Mouse (Mus musculus) retina, adult 2 months (tissue): ENCODE measurements at regions not wholly inside any gene's neighbourhood (a gene's known extent, or its start where the extent isn't known, plus 50 kb on each side); places are given as distances from the start of the nearest gene placed in this dataset.

Experiments
- DNase-seq: peaks from one replicate; pipeline ENCODE4 v3.0.0-alpha.2; 2012; ENCODE audit warnings: low read depth, low spot score

DNA sequence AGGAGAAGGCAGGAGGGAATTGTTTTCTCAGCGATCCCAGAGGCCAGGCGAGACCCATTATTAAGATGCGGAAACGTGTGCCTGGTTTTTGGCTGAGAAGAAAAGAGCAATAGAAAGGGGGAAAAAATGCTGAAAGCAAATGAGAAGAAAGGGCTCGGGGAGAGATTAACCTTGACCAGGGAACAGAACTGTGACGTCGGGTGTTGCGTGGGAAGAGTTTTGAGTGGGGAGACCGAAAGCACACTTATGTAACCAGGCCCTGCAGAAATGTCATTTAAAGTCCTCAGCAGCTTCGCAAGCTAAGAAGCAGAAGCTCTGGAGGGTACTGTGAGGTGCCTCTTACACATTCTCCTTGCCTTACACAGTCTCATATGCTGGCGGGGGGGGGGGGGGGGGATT is 111.0 kb upstream of the Frmd6 start:
- DNase-seq = no peak

DNA sequence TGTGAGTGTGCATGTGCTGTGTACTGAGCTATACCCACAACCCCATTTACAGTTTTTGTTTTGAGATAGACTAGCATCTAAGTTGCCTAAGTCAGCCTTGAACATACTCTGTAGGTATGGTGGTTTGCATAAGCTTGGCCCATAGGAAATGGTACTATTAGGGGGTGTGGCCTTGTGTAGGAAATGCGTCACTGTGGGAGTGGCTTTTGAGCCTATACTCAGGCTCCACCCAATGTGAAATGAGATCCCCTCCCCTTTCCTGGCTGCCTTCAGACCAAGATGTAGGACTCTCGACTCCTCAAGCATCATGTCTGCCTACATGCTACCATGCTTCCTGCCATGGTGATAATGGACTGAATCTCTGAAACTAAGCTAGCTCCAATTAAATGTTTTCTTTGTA is 109.5 kb upstream of the Frmd6 start:
- no peak for DNase-seq

DNA sequence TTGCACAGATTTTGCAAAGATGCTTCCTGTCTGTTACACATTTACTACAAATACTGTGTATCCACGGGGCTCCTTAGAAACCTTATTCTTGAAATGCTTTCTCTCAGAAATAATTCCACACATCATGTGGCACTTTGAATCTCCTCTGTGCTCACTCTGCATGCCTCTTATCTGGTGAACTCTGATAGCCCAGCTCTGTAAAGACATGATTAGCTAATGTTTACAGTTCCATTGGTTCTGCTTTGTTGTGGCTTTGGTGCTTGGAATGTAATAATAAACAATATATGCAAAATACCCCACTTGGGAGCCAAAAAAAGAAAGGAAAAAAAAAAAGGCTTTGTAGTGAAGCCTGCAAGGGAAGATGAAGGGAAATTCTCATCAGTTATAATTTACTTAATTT is 106.7 kb upstream of the Frmd6 start:
- DNase-seq = no peak

DNA sequence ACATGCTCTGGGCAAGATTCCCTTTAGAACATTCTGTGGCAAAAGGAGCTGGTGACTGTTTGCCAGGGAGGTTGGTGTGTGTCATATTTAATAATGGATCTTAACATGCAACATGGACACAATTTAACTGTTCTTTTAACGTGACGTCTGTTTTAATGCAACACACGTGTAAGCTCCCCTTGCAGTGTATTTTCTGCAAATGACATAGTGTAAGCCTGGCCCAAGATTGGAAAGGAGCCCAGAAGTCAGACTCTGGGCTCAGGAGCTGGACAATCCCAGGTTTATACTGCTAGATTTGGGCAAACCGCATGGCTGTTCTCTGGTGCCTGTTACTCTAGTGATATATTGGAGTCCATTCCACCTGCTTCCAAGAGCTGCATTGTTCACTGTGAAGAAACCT is 106.1 kb upstream of the Frmd6 start:
- no peak for DNase-seq

DNA sequence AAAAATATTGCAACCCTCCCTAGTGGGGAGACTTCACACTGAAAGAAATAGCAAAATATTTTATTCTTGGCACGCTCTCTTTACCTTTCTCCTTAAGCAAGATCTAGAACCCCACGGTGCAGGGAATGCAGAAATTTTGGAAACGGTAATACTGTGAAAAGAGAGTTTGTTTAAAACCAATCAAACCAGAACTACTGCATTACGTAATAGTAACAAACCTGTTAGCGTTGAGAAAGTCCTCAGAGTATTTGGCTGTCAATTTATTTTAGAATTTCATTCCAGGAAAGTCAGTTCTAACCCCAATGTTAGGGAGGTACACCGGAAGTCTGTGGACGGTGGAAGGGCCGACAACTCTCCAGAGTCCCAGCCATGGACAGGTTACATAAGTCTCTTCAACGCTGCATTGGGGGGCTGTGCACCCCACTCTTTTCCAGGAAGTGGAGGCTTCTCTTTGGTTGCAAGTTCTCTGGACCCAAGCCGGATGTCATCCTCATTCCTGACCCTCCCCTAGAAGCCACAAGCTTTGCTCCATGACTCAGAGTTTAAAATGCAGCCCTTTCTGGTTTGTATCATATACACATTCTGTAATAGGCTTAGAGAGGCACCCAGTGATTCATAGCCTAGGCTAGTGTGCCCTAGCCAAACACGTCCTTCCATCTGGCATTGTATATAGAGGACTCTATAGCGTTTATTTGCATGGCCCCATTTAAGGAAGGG is 105.0 kb upstream of the Frmd6 start:
- no peak for DNase-seq

DNA sequence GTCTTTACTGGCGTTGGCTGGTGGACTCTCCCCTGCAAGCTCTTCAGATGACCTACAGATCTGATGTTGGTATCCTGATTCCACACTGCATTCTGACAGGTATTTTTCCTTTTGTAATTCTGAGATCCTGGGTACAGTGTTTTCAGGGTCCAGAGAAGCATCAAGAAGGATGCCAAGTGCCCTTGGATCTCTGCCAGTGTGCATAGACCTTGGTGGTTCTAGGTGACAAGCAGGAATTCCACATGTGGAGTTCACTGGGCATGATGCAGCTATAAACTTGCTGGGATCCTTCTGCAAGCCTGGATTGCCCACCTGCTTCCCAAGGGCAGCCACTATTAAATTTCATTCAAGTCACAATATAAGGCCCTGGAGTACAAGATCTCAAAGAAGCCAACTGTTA is 100.0 kb upstream of the Frmd6 start:
- DNase-seq = no peak

DNA sequence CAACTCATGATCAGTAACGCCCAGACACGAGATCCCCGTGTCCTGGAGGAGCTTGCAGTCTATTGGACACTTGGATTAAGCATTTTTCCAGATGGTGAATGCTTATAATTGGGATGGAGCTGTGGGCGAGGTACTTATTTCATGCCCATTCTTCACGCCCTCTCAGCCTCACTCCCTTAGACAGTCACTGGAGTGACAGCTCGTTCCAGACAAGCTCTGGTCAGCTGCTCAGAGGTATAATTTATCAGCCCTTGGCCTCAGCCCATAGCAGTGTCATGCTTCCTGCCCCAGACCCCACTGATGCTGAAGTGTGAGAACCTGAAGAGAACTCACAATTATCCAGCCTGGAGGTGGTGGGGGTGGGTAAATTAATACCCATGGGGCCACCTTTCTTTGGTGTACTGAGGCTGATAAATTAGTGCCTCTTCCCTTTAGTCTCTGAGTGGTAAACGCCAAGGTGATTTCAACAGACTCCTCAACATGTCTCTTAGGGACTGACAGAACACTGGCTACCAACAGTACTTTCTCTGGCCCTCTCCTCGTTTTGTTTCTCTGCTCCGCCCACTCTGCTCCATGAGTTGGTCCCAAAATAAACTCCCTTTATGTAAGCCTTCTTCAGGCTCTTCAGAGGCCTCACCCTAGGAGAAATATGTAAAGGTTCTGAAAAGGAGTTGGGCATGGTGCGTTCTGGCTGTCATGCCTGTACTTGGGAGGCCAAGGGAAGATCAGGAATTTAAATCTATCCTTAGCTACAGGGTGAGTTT is 97.6 kb upstream of the Frmd6 start:
- DNase-seq = no peak

DNA sequence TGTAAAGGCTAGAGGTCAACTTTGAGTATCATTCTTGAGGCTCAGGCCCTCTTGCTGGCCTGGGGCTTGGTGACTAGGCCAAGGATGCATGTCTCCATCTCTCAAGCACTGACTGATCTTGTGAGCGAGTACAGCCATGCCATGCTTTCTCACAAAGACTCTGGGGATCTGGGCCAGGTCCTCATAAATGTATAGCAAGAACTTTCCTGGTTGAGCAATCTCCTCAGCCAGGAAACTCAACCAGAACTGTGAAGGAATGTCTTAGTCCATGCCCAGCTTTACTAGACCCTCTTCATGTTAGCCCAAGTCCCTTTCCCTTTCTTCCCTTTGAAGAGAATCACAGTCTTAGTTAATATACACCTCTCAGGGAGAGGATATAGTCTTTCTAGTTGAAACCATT is 96.9 kb upstream of the Frmd6 start:
- DNase-seq = no peak

DNA sequence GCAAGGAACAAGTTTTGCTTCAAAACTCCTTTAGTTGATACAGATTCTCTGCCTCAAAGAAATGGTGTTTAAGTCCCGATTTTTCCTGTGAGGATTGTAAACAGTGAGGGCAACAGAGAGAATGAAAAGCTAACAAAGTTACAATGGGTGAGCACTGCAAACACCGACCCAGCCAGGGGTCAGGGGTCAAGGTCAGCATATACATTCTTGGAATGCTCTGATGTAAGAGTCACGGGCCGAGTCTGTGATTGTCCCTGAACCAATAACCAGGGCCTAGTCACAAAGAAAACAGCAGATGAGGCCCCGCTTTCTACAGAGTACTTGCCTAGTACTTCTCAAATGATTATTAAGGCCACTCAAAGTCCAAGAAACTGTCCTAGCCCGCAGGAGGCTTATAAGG is 95.4 kb upstream of the Frmd6 start:
- no peak for DNase-seq

DNA sequence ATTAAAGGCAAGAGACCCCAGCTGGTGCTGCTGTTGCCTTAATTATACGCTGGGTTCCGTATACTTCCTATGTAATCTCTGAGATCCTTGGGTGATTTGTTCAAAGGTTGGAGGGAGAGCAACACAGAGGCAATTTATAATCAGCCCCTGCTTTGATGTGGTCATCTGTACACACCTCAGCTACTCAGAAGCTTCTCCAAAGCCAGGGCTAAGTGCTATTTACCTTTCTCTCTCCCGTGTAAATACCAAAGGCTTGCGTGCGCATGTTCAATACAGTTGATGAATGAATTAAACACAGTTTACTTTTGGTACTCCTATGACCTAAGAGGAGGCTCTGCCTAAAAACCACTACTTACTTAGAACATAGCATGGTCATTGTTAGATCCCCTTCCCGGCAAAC is 93.8 kb upstream of the Frmd6 start:
- no peak for DNase-seq

DNA sequence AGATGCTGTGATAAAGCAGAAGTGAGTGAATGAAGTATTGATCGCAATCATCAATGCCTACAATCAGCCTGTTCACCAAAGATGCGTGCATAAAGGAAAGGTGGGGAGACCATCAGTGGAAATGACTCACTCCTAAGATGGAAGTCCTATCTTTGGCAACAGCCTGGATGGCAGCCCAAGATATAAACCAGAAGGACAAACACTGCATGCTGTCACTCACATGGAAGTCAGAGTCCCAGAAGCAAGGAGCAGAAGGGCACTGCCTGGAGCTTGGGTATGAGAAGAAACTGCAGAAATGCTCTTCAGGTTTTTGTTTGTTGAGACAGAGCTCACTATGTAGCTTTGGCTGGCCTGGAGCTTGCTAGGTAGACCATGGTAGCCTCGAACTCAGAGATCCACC is 92.7 kb upstream of the Frmd6 start:
- DNase-seq = no peak

DNA sequence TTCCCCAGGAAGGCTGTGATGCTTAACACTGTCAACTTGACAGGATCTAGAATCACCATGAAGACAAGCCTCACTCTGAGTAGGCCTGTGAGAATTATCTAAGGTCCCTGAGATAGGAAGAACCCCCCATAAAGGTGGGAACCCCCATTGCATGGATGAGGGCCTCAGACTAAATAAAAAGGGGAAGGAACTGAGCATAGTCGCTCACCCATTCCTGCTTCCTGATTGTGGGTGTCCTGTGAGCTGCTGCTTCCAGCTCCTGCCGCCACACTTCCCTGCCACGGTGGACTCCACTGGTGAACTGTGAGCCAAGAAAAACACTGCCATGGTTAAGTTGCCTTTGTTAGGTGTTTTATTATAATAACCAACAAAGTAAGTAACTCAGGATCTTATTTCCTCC is 86.8 kb upstream of the Frmd6 start:
- DNase-seq = no peak

DNA sequence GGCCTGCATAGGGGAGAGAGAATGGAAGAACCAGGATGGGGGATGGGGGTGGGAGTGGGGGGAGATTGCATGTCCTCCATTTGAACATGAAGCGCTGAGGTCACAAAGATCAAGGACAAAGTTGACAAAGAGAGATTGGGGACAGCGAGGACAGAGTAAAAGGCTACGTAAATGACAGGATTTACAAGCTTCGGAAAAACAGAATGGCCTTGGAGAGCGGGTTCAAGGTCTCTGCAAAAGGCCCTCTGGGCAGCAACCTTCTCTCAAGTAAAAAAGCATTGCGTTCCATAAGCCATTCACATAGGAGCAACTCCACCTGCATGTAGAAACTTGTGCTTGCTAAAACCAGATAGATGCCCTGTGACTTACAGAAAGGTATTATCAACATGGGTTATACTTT is 86.0 kb upstream of the Frmd6 start:
- no peak for DNase-seq

DNA sequence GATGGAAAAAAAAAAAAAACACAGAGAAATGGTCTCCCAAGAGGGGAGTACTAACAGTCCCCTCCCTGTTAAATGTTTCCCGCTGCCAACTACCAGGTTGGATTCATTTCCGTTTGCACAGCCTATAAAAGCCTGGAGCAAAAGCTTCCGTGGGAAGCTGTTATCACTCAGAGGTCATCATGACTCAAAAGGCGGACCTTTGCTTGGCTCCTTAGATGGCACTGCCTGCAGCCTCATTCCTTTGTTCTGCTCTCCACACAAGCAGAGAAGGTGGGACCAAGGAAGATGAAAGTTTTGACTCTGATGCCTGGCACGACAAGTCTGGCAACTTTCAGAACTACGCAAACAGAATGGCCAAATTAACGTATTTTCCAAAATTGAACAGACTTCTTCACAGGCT is 85.5 kb upstream of the Frmd6 start:
- DNase-seq = no peak

DNA sequence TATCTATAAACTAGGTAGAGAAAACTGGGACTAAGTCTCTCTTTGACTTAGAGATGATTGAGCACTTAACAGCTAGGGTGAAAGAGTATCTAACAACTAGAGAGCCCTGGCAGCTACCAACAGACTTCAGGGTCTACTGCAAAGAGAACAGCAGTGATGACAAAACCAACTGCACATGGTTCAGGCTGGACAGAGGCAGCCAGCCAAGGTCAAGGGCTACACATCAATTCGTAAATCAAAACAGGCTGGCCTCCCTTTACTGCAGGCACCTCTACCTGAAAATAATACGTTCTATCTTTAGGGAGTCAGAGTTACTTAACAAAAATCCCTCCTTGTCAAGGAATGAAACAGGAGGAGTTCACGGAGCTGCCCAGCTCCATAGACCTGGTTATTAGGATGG is 82.5 kb upstream of the Frmd6 start:
- no peak for DNase-seq

DNA sequence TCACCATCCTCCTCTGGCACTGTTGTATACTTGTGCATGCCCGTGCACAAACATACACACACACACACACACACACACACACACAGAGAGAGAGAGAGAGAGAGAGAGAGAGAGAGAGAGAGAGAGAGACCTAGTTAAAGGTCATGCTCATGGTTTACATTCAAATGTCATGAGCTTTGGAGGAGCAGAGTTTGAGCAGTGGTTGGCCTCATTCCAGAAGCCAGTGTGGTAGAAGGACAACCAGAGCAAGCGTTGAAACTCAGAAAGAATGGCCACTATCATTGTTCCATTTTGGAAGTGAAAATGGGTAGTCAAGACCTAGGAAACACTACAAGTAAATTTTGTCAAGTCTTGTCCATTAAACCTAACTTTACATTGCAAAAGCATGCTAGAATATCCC is 79.6 kb upstream of the Frmd6 start:
- DNase-seq = no peak

DNA sequence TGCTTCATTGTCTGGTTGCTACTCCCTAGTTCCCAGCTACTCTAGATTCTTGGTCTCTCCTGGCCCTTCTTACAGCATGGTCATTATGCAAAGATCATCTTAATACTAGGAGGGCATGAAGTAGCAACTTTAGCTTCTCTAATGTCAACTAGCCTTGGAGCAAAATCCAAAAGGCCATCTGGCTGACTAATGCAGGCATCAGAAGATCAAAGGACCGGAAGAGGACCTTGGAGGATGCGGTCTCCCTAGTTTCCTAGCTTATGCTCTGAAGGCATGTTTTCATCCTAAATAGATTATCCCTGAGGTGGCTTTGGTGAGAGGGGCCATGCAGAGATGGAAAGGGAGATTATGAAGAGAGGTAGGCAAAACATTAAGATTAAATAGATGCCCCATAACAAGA is 75.7 kb upstream of the Frmd6 start:
- DNase-seq = no peak

DNA sequence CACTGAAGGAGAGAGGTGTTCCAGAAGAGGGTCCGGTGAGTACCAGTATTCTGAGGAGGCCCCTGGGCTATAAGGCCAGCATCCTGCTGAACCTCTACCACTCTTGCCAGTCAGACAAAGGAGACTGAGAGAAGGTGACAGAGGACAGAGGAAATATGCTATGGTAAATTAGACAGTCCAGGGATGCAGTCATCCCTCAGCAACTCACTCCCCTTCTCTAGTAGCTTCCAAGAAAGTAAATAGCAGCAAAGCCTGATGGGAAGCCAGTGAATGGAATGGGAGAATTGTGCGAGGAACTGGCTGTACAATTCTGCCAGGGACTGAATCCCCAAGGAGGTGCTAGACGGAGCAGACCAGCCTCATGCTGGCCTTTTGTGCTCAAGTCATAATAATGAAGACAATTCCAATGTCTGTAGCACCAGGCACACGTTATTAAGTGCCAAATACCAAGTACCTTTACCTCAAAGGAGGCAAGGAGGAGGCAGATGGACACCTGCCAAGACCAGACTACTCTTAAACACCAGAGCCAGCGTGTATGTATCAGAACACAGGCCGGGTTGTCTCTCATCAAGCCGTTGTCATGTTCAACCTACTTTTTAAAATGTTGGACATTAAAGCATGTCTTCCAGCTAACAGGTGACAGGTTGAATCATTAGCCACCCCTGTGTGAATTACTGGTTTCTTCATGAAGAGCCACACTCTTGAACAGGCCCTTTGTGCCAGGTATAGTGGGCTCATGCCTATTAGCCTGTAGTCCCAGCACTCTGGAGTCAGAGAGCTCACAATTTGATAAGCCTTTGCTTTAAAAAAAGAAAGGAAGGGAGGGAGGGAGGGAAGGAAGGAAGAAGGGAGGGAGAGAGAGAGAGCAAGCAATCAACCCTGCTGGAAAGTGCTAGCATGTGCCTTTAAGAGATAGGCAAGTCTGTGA is 74.4 kb upstream of the Frmd6 start:
- no peak for DNase-seq

DNA sequence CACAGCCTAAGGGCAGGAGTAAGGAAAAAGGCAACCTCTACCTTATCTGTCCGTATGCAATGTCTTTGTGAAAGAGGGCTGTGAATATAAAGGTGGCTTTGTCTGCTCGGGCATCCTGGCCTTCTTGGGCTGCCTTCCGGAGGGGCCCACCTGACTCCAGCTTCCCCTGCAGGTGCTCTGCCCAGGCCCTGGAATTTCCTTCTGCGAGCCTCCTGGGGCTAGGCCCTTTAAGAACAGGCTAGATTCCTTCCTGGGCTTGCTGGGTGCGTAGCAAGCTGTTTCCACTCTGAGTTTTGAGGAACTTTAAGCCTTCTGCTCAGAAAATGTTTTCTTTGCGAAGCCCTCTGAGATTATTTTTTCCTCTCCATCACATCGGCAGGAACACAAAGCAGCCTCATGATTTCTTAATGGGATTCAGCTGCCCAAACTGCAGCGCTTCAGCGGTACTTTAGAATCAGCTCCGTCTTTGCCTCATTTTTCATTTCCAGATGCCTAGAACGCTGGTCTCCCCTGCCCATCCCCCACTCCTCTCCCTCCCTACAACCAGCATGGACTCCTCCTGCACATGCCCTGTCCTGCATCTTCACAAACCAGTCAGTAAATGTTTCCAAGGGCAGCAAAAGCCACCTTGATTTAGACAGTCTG is 72.9 kb upstream of the Frmd6 start:
- no peak for DNase-seq

DNA sequence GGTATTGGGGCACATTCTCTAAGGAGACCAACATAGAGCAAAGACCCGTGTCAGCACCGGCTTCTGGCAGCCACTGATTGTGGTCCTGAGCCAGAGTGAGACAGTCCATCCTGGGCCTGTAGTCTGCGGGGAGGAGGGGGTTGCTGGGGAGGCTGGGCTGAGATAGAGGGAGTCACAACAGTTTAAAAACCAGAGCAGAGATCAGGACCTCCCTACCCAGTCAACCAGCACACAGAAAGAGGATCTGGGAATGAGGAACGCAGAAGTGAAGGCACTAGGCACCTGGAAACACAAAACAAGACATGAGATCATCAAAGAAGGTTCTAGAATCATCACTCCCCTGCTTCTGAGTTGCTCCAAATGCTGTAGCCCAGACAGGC is 72.4 kb upstream of the Frmd6 start:
- no peak for DNase-seq

DNA sequence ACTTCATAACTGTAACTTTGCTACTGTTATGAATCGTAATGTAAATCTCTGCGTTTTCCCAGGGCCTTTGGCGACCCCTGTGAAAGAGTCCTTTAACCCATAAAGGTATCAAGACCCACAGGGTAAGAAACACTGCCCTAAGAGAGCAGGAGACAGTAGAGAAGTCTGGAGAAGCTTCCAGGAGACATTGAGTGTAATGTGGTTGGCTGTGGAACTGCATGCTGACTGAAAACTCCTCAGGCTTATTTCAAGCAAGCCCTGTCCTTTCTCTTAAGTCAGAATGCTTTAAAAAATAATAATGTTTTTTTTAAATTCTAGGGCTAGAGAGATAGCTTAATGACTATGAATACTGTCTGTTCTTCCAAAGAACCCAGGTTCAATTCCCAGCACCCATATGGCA is 71.9 kb upstream of the Frmd6 start:
- DNase-seq = no peak

DNA sequence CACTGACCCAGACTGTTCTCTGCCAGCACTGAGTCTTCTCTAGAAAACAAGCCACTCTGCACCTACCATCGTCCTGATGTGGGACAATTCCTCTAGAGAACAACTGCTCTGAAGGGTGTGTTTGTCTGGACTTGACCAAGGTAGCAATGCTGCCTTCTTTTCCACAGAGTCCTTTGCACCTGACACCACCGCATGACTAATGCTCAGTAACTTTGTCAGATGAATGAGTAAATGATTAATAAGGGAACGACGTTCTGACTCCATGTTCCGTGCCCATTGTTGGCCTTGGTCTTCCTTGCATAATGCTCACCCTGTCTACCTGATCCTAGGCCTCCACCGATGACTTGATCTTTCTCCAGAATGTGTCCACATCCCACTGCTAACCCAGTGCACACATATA is 67.2 kb upstream of the Frmd6 start:
- no peak for DNase-seq
